14 mouse cellular contexts compared by ENCODE assay signal in the genomic region with DNA sequence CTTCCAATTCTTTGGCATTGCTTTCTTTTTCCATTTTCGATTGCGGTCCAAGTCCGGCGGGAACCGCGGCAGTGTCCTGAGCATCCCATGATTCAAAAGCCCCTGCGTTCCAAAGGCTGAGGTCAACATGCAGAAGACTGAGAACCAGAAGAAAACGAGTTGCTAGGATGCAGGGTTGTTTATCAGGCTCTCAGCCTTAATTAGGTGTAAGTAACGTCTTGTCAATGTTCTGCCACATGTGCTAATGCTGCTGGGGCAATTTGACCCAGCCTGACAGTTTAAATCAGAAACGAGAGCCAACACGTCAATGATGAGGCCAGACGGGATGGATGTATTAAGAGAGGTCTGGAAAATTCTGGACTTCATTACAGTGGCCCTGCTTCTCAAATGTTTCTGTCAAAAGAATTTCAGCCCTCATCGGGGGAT.
DNase-seq lines count a peak whose midpoint lies in the region; ATAC-seq and TF ChIP-seq lines count a peak whose summit lies in the region.
"Had no signal": no experiment of that assay in that cellular context is flagged by ENCODE, and none has a peak within 500 bp of the region (broad histone marks: within the 10 kb centered on the region; RNA-seq: fewer than 3 reads in every experiment).

No protein-coding gene starts in this region.

- peak; percentile 36 for DNase-seq in embryo, embryonic 10.5 days (ENCODE audit: low spot score)
- no peak for DNase-seq in embryo, embryonic 11 days
- peak; percentile 73 for DNase-seq in forelimb bud, embryonic 11.5 days (ENCODE audit: low read depth, low spot score)
- DNase-seq in limb, embryonic 14.5 days (ENCODE audit: low spot score), result peak; percentile 67
- DNase-seq in lung, postnatal 14 days, result peak; percentile 51
- DNase-seq in left cerebral cortex, adult 9 months (ENCODE audit: low spot score in 2 of 2), result no peak
- no peak for DNase-seq in frontal cortex, postnatal 14 days (ENCODE audit: low spot score in 2 of 2)
- DNase-seq: adrenal gland, postnatal 25 days; cerebellum, adult 9-11 months; heart, postnatal 36 days had no signal

- H3K27ac ChIP-seq in limb, embryonic 14.5 days (replicated peaks; ENCODE audit: low read depth, low read length), result no peak overlapping the region
- H3K27ac ChIP-seq in midbrain, embryonic 13.5 days, result no peak overlapping the region
- H3K27ac ChIP-seq: embryonic facial prominence, embryonic 13.5 days; forebrain, embryonic 10.5 days; liver, embryonic 15.5 days had no signal

- H3K27me3 ChIP-seq in limb, embryonic 14.5 days (ENCODE audit: control insufficient read depth, insufficient read depth, low read length), result no peaks in the 10 kb centered on the region
- H3K27me3 ChIP-seq in midbrain, embryonic 13.5 days, result no peaks in the 10 kb centered on the region
- H3K27me3 ChIP-seq: embryonic facial prominence, embryonic 13.5 days; liver, embryonic 15.5 days had no signal

- H3K4me2 ChIP-seq in limb, embryonic 14.5 days (replicated peaks; ENCODE audit: low read depth, low read length, severe bottlenecking), result no peak overlapping the region
- no peak overlapping the region for H3K4me2 ChIP-seq in midbrain, embryonic 13.5 days (replicated peaks)
- H3K4me2 ChIP-seq: embryonic facial prominence, embryonic 13.5 days; liver, embryonic 15.5 days had no signal

- no peaks in the 10 kb centered on the region for H3K36me3 ChIP-seq in limb, embryonic 14.5 days (ENCODE audit: control insufficient read depth, insufficient read depth, low read length)
- H3K36me3 ChIP-seq in midbrain, embryonic 13.5 days, result no peaks in the 10 kb centered on the region
- H3K36me3 ChIP-seq: embryonic facial prominence, embryonic 13.5 days; forebrain, embryonic 10.5 days; liver, embryonic 15.5 days had no signal

- TF ChIP-seq POLR2A in limb, embryonic 14.5 days (IDR thresholded peaks at IDR 0.05; ENCODE audit: borderline replicate concordance, extremely low read depth, insufficient read depth, insufficient read length), result no peak

- no peak overlapping the region for H3K9ac ChIP-seq in limb, embryonic 14.5 days (ENCODE audit: low read depth, low read length, severe bottlenecking)
- no peak overlapping the region for H3K9ac ChIP-seq in midbrain, embryonic 13.5 days (replicated peaks)
- H3K9ac ChIP-seq: embryonic facial prominence, embryonic 13.5 days; liver, embryonic 15.5 days had no signal

- ATAC-seq in limb, embryonic 14.5 days (ENCODE audit: low FRiP score, low read depth), result peak; percentile 64; the same call in 1 of the 2 replicates
- no peak for ATAC-seq in midbrain, embryonic 13.5 days

- 42% methylated on average over 13 of the region's 13 CpGs for WGBS in limb, embryonic 14.5 days
- 81% methylated on average over 13 of the region's 13 CpGs for WGBS in midbrain, embryonic 13.5 days

- no peak overlapping the region for H3K4me3 ChIP-seq in limb, embryonic 14.5 days (replicated peaks; ENCODE audit: low read length)
- H3K4me3 ChIP-seq in midbrain, embryonic 13.5 days (replicated peaks), result no peak overlapping the region
- H3K4me3 ChIP-seq: embryonic facial prominence, embryonic 13.5 days; forebrain, embryonic 10.5 days; liver, embryonic 15.5 days had no signal

- H3K4me1 ChIP-seq in limb, embryonic 14.5 days (ENCODE audit: control insufficient read depth, insufficient read depth, low read length), result peaks cover 18% of the 10 kb centered on the region
- H3K4me1 ChIP-seq in midbrain, embryonic 13.5 days (replicated peaks), result no peaks in the 10 kb centered on the region
- H3K4me1 ChIP-seq: liver, embryonic 15.5 days had no signal

- no peaks in the 10 kb centered on the region for H3K9me3 ChIP-seq in limb, embryonic 14.5 days (ENCODE audit: control insufficient read depth, low read length)
- no peaks in the 10 kb centered on the region for H3K9me3 ChIP-seq in midbrain, embryonic 13.5 days
- H3K9me3 ChIP-seq: embryonic facial prominence, embryonic 13.5 days; forebrain, embryonic 10.5 days; liver, embryonic 15.5 days had no signal

Comparison
In these comparisons a context has a peak if more than half of its experiments do, and no peak if none do; other contexts are left out.
1. DNase-seq: peak in embryo, embryonic 10.5 days (single experiment), forelimb bud, embryonic 11.5 days (single experiment), limb, embryonic 14.5 days (single experiment) and lung, postnatal 14 days (single experiment); none in embryo, embryonic 11 days (single experiment), left cerebral cortex, adult 9 months (0 of 2) and frontal cortex, postnatal 14 days (0 of 2).